ENCODE assay signal across 24 mouse cellular contexts in the genomic region with DNA sequence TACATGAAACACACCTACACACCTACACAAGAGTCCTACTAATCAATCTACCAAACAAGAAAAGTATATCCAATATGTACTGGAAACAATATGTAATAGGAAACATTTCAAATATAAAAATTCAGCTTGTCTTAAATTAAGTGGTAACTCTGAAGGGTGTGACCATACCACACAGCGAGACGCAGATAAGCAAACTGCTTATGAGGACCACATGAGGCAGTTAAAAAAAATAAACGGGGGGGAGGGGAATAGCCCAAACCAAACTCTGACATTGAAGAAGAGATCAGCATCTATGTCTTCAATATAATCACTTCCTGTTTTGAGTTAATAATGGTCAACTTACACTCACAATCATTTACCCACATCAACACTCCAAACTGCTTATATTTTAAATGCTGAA. TPM values are rescaled to one million over a fixed set of nuclear protein-coding genes. Genes with fewer than 3 reads are reported as not detected.
DNase-seq lines count a peak whose midpoint lies in the region; ATAC-seq and TF ChIP-seq lines count a peak whose summit lies in the region.
"Had no signal": no experiment of that assay in that cellular context is flagged by ENCODE, and none has a peak within 500 bp of the region (broad histone marks: within the 10 kb centered on the region; RNA-seq: fewer than 3 reads in every experiment).

No protein-coding gene starts in this region.

- no peaks in the 10 kb centered on the region for H3K27me3 ChIP-seq in megakaryocyte, embryonic 14.5 days (replicated peaks)
- H3K27me3 ChIP-seq in liver, embryonic 14.5 days (ENCODE audit: control insufficient read depth, insufficient read depth, low read length), result no peaks in the 10 kb centered on the region
- H3K27me3 ChIP-seq in neural tube, embryonic 15.5 days (replicated peaks), result no peaks in the 10 kb centered on the region
- H3K27me3 ChIP-seq in lung, postnatal 0 days (replicated peaks; ENCODE audit: insufficient read depth, low read length), result no peaks in the 10 kb centered on the region
- H3K27me3 ChIP-seq: embryonic facial prominence, embryonic 12.5 days; heart, embryonic 13.5 days; hindbrain, embryonic 12.5 days had no signal

- no peaks in the 10 kb centered on the region for H3K9me3 ChIP-seq in megakaryocyte, embryonic 14.5 days
- no peaks in the 10 kb centered on the region; the same call in 1 of the 2 replicates for H3K9me3 ChIP-seq in liver, embryonic 14.5 days (ENCODE audit: control insufficient read depth, low read length)
- no peaks in the 10 kb centered on the region for H3K9me3 ChIP-seq in neural tube, embryonic 15.5 days (replicated peaks)
- no peaks in the 10 kb centered on the region for H3K9me3 ChIP-seq in lung, postnatal 0 days (ENCODE audit: low read length)
- H3K9me3 ChIP-seq: embryonic facial prominence, embryonic 12.5 days; forebrain, embryonic 10.5 days; hindbrain, embryonic 12.5 days had no signal

- peaks cover 35% of the 10 kb centered on the region for H3K36me3 ChIP-seq in megakaryocyte, embryonic 14.5 days (replicated peaks; ENCODE audit: low read length)
- H3K36me3 ChIP-seq in liver, embryonic 14.5 days (replicated peaks; ENCODE audit: control insufficient read depth, insufficient read depth, low read depth), result peaks cover 3% of the 10 kb centered on the region; the same call in 1 of the 2 replicates
- H3K36me3 ChIP-seq in neural tube, embryonic 15.5 days, result no peaks in the 10 kb centered on the region; the same call in 1 of the 2 replicates
- no peaks in the 10 kb centered on the region for H3K36me3 ChIP-seq in lung, postnatal 0 days (ENCODE audit: insufficient read depth, low read length)

- peak overlapping the region; percentile 70 for H3K27ac ChIP-seq in liver, embryonic 14.5 days
- no peak overlapping the region for H3K27ac ChIP-seq in neural tube, embryonic 15.5 days (replicated peaks)
- H3K27ac ChIP-seq in lung, postnatal 0 days (ENCODE audit: low read length), result no peak overlapping the region
- H3K27ac ChIP-seq: embryonic facial prominence, embryonic 12.5 days; forebrain, embryonic 10.5 days; gastrocnemius, adult 2 months; heart, embryonic 13.5 days; hindbrain, embryonic 12.5 days had no signal

- peak overlapping the region; percentile 70 for H3K4me2 ChIP-seq in liver, embryonic 14.5 days (ENCODE audit: low read depth)
- no peak overlapping the region for H3K4me2 ChIP-seq in neural tube, embryonic 15.5 days
- H3K4me2 ChIP-seq in lung, postnatal 0 days (replicated peaks; ENCODE audit: low read depth, low read length), result no peak overlapping the region
- H3K4me2 ChIP-seq: embryonic facial prominence, embryonic 12.5 days; heart, embryonic 13.5 days; hindbrain, embryonic 12.5 days had no signal

- peaks cover 42% of the 10 kb centered on the region for H3K4me1 ChIP-seq in megakaryocyte, embryonic 14.5 days
- peaks cover 32 to 34% of the 10 kb centered on the region in 2 experiments for H3K4me1 ChIP-seq in liver, embryonic 14.5 days (replicated peaks; ENCODE audit: control insufficient read depth in 2 of 2, insufficient read depth in 2 of 2, low read length in 1 of 2)
- H3K4me1 ChIP-seq in neural tube, embryonic 15.5 days, result peaks cover 28% of the 10 kb centered on the region
- peaks cover 10% of the 10 kb centered on the region; the same call in 1 of the 2 replicates for H3K4me1 ChIP-seq in lung, postnatal 0 days (ENCODE audit: insufficient read depth, low read depth, low read length)

- peak overlapping the region; percentile 49 for H3K9ac ChIP-seq in liver, embryonic 14.5 days (replicated peaks)
- no peak overlapping the region for H3K9ac ChIP-seq in neural tube, embryonic 15.5 days (replicated peaks)
- H3K9ac ChIP-seq in lung, postnatal 0 days (replicated peaks; ENCODE audit: low read depth), result no peak overlapping the region
- H3K9ac ChIP-seq: embryonic facial prominence, embryonic 12.5 days; heart, embryonic 13.5 days; hindbrain, embryonic 12.5 days had no signal

- TF ChIP-seq EP300 in liver, embryonic 14.5 days (IDR thresholded peaks at IDR 0.05; ENCODE audit: low read depth), result peak; percentile 72
- TF ChIP-seq EP300 in lung, postnatal 0 days (IDR thresholded peaks at IDR 0.05), result no peak

- peak overlapping the region; percentile 12 for H3K4me3 ChIP-seq in megakaryocyte, embryonic 14.5 days (replicated peaks)
- peak overlapping the region in 1 of 2 experiments; percentile 25; a peak in 2 of 4 replicates for H3K4me3 ChIP-seq in liver, embryonic 14.5 days (ENCODE audit: insufficient read depth in 1 of 2, low read depth in 2 of 2, low read length in 2 of 2)
- H3K4me3 ChIP-seq in neural tube, embryonic 15.5 days (replicated peaks), result no peak overlapping the region
- H3K4me3 ChIP-seq in lung, postnatal 0 days (ENCODE audit: low read depth, low read length), result no peak overlapping the region
- H3K4me3 ChIP-seq: embryonic facial prominence, embryonic 12.5 days; forebrain, embryonic 10.5 days; gastrocnemius, adult 2 months; heart, embryonic 13.5 days; hindbrain, embryonic 12.5 days had no signal

- TF ChIP-seq CTCF in liver, embryonic 14.5 days (IDR thresholded peaks at IDR 0.05; ENCODE audit: low read depth), result no peak
- no peak for TF ChIP-seq CTCF in lung, postnatal 0 days (IDR thresholded peaks at IDR 0.05)

- DNase-seq in liver, result peak; percentile 43
- DNase-seq in liver, embryonic 14.5 days (ENCODE audit: low read depth in 3 of 3, low spot score in 3 of 3), result peak in 2 of 3 experiments; percentile 55 to 60
- no peak for DNase-seq in thymus, postnatal 25 days
- DNase-seq in kidney, postnatal 10 days, result no peak
- DNase-seq in lung, postnatal 0 days (ENCODE audit: low spot score), result no peak
- DNase-seq: adrenal gland, adult 8-10 months; adrenal gland, postnatal 36 days; B cell, adult 2 months; cerebellum, adult 11 months; cerebellum, adult 8-10 months; cerebellum, postnatal 14 days; gastrocnemius, adult 2 months; gastrocnemius, postnatal 25 days; heart, postnatal 36 days had no signal

- ATAC-seq in megakaryocyte, adult 5-6 weeks (ENCODE audit: poor library complexity, severe bottlenecking), result no peak
- no peak for ATAC-seq in liver, embryonic 14.5 days (ENCODE audit: insufficient read depth)
- no peak for ATAC-seq in neural tube, embryonic 15.5 days (ENCODE audit: low FRiP score)
- no peak for ATAC-seq in lung, postnatal 0 days
- ATAC-seq: CD4-positive, CD25-positive, alpha-beta regulatory T cell, adult 4 months; forebrain, embryonic 14.5 days; hindbrain, embryonic 16.5 days had no signal

- 3% methylated on average over 3 of the region's 3 CpGs for WGBS in liver, embryonic 14.5 days (ENCODE audit: insufficient replicate concordance)
- WGBS in neural tube, embryonic 15.5 days, result 92% methylated on average over 3 of the region's 3 CpGs
- WGBS in lung, postnatal 0 days, result 80% methylated on average over 3 of the region's 3 CpGs

RNA-seq across cellular contexts. Expression of a gene that starts 3.3 kb away (rescaled TPM):
- 4.5 and 5.3 TPM in 2 replicates for polyA plus RNA-seq in megakaryocyte, embryonic 14.5 days (2012; ENCODE audit: insufficient read depth, low replicate concordance)
- total RNA-seq in megakaryocyte, adult 5-6 weeks (2015), result 8.1 and 8.7 TPM in 2 replicates
- total RNA-seq in megakaryocyte, adult 5-6 weeks (2017), result 14.6 and 17.0 TPM in 2 replicates
- polyA plus RNA-seq in liver, embryonic 14.5 days (2012; rRNA removed), result 6.6 and 9.5 TPM in 2 replicates
- polyA plus RNA-seq in liver, embryonic 14.5 days (2014; fragmentation: Nextera tagmentation; extraction: Ambion mirVana), result 16.5 and 17.9 TPM in 2 replicates
- polyA plus RNA-seq in neural tube, embryonic 15.5 days (2015; fragmentation: Nextera tagmentation; extraction: Ambion mirVana), result 9.0 and 10.7 TPM in 2 replicates
- polyA plus RNA-seq in lung, postnatal 0 days (2015; fragmentation: Nextera tagmentation; extraction: Ambion mirVana), result 8.7 and 10.0 TPM in 2 replicates

Comparison
In these comparisons a context has a peak if more than half of its experiments do, and no peak if none do; other contexts are left out.
1. DNase-seq: peak in liver (single experiment) and liver, embryonic 14.5 days (2 of 3); none in thymus, postnatal 25 days (single experiment), kidney, postnatal 10 days (single experiment) and lung, postnatal 0 days (single experiment).